Mouse (Mus musculus) lung, postnatal 25 days (tissue): ENCODE data around the gene Ubxn2a.

ENCODE experiments used
- DNase-seq: peaks from one replicate; pipeline ENCODE4 v3.0.0; 2022; ENCODE audit warnings: low spot score

Ubxn2a gene

GRCm38 (mm10) chr12:4836959-4837358 is 70.5 kb downstream of the Ubxn2a start:
- DNase-seq: no peak
